Mouse (Mus musculus) heart, adult 8-10 months (tissue): ENCODE measurements at regions not wholly inside any gene's neighbourhood (a gene's known extent, or its start where the extent isn't known, plus 50 kb on each side); places are given as distances from the start of the nearest gene placed in this dataset.
A peak's percentile ranks its signal among the peaks of the same experiment; 100 is the strongest.

ENCODE experiments used
- DNase-seq: peaks from one replicate; pipeline ENCODE4 v3.0.0; 2022; ENCODE audit warnings: low spot score

DNA sequence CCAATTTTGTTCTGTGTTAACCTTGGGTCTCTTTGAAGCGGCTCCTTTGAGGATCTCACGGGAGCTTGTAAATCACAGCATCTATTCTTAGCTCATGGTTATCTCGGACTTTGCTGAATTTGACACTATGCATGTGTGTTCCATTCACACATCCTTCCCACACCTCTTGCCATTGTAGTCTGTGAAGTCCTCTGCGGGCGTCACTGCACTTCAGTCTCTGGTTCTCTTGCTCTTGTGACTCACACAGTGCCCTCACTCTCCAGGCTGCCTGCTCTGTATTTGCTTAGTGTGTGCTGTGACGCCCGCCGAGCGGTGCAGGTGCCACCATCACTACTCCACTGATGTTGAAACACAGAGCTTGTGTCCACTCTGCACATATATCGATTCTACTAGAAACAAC is 1271.2 kb downstream of the Synb start:
- no peak for DNase-seq

- DNase-seq, result no peak
Observed at GRCm38 (mm10) chr14:68021240-68021639, 1272.9 kb downstream of the Synb start.

DNA sequence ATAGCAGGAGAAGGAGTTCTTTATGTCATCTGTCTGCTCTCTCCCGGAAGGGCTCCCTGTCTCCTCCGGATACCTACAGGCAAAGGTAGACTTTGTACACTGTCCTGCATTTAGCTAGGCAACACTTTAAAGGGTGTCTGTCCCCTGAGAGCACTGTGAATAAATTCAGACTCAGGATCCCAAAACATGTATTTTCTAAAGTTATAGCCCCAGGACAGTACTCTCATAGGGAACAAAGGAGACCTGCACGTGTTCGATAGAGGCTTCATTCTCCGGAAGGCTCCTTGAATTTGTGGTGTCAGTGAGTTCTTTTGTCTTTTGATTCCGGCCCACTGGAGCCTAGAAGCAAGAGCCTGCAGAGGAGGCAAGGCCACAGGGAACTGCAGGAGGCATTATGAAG is 1273.3 kb downstream of the Synb start:
- no peak for DNase-seq

DNA sequence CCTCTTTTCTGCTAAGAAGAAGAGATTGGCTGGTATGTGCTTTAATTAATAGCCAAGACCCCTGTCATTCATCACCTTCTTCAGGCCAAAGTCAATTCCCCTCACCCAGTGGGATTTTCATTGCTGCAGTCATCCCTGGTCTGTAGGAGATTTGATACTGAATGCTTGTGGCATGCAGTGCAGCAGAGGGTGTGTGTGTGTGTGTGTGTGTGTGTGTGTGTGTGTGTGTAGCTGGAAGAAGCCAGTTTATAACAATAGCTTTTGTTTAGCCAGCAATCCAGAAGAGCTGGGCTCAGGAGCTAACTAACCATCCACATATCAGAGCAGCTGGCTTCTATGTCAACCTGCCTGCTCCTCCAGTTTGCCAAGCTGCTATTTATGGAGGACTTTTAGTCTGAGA is 1275.4 kb downstream of the Synb start:
- DNase-seq, result no peak

DNA sequence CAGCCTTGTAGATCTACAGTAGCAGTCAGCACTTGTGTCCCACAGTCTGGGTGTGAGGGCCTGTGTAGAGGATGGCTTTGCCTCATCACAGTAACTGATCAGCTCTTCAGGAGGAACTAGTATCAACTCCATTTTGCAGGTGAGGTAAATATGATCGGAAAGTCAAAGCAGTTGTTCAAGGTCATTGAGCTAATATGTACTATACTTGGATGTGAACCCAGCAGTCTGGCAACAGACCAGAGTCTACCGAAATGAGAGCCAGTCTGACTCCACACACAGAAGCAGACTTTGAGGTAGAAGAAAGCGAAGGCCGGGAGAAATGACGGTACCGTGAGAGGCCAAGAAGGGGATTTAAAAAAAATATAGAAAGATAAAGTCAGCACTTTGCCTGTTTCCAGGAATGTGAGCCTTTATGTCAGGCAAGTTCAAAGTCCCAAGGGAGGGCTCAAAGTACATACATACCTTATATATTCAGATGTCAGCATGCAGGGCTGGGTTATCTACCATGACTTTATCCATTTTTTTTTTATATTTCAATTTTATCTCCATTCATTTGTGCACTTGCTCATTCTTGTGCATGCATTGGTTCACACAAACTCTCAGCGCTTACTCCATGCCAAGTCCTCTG is 1297.2 kb downstream of the Synb start:
- DNase-seq, result no peak

GRCm38 (mm10) chr14:67993611-67994051 is 1300.5 kb downstream of the Synb start:
- DNase-seq, result no peak

DNA sequence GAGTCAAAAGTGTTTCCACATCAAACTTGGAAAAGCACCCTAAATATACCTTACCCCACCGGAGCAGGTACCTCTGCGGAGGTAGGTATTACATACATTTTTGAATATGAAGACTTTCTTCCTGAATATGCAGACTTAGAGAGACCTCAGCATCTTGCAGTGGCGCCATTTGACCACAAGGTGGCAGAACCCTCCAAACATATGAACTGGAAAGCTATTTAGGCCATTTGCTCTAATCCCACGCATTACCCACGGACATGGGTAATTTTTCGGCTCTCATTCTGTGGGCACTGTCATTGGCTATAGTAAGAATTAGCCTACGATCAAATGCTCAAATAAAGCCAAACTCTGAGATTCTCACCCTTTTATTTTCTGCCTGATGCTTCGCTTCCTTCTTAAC is 1301.0 kb downstream of the Synb start:
- DNase-seq, result peak; percentile 21

DNA sequence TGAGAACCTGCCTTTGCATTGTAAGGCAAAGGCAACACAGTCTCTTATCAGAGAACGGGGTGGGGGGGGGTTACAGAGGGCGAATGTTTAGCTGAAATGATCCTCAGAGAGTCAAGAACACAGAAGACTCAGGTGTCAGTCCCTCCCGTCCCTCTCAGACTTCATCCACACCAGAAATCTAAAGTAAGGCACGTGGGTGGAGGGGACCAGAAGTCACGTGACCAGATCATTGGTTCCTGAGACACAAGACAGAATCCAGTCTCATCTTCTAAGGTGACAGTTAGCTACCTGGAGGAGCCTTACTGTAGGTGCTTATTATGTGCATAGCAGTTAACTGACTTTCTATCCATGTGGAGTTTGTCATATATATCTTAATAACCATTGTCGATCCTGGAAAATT is 1302.0 kb downstream of the Synb start:
- no peak for DNase-seq

DNA sequence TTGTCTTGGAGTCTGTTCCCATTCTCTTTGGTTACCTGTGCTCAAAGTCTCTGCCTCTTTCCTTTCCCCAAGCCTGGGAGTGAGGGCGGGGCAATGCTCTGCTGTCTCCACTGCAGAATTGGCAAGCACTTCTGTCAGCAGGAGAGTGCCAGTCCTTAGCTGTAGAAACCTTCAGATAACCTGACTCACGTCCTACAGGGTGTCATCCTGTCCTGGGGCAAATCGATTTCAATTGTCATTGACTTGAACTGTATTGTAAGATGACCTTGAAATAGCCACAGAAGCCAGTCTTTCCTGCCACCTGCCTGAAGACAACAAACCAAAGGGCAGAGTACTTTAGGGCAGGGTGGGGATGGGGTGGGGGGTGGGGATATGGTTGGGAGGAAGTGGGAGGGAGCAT is 1303.8 kb downstream of the Synb start:
- no peak for DNase-seq
